Mouse (Mus musculus): ENCODE data around the gene Flrt1. TPM values are rescaled to one million over a fixed set of nuclear protein-coding genes. Genes with fewer than 3 reads are reported as not detected.

Gene Flrt1
- polyA plus RNA-seq, 1 experiment: 5.4 TPM

GRCm38 (mm10) chr19:7117653-7118307 is 12.3 kb upstream of the Flrt1 start:
- WGBS: 95% methylated on average over 8 of the region's 8 CpGs
- H3K4me1 ChIP-seq (ENCODE audit: control insufficient read depth, insufficient read depth, low read length): peaks cover 32% of the 10 kb centered on the region
- TF ChIP-seq CTCF (IDR thresholded peaks at IDR 0.05; ENCODE audit: borderline replicate concordance, insufficient read depth, low read depth, low read length) (no peak), POLR2A (IDR thresholded peaks at IDR 0.05; ENCODE audit: borderline replicate concordance, insufficient read depth, low read length) (no peak)
- no peak for DNase-seq
- H3K27ac ChIP-seq (ENCODE audit: insufficient read depth, low read length): no peak overlapping the region
- H3K4me3 ChIP-seq (replicated peaks; ENCODE audit: insufficient read depth, low read depth, low read length): no peak overlapping the region
- H3K27me3 ChIP-seq (ENCODE audit: control insufficient read depth, insufficient read depth, low read length): no peaks in the 10 kb centered on the region

GRCm38 (mm10) chr19:7117141-7117540 is 11.6 kb upstream of the Flrt1 start:
- no peak overlapping the region for H3K27ac ChIP-seq (ENCODE audit: insufficient read depth, low read length)
- DNase-seq: no peak
- H3K4me1 ChIP-seq (ENCODE audit: control insufficient read depth, insufficient read depth, low read length): peaks cover 27% of the 10 kb centered on the region
- no peak for TF ChIP-seq CTCF (IDR thresholded peaks at IDR 0.05; ENCODE audit: borderline replicate concordance, insufficient read depth, low read depth, low read length)
- TF ChIP-seq POLR2A (IDR thresholded peaks at IDR 0.05; ENCODE audit: borderline replicate concordance, insufficient read depth, low read length): no peak
- no peak overlapping the region for H3K4me3 ChIP-seq (replicated peaks; ENCODE audit: insufficient read depth, low read depth, low read length)
- 77% methylated on average over 4 of the region's 4 CpGs for WGBS
- H3K27me3 ChIP-seq (ENCODE audit: control insufficient read depth, insufficient read depth, low read length): no peaks in the 10 kb centered on the region

GRCm38 (mm10) chr19:7116038-7116731 is 10.7 kb upstream of the Flrt1 start:
- Histone ChIP-seq H3K27me3 (ENCODE audit: control insufficient read depth, insufficient read depth, low read length) (no peaks in the 10 kb centered on the region), H3K4me3 (replicated peaks; ENCODE audit: insufficient read depth, low read depth, low read length) (no peak overlapping the region), H3K4me1 (ENCODE audit: control insufficient read depth, insufficient read depth, low read length) (peaks cover 27% of the 10 kb centered on the region), H3K27ac (ENCODE audit: insufficient read depth, low read length) (no peak overlapping the region)
- DNase-seq: no peak
- WGBS: 89% methylated on average over 4 of the region's 4 CpGs
- no peak for TF ChIP-seq CTCF (IDR thresholded peaks at IDR 0.05; ENCODE audit: borderline replicate concordance, insufficient read depth, low read depth, low read length)
- TF ChIP-seq POLR2A (IDR thresholded peaks at IDR 0.05; ENCODE audit: borderline replicate concordance, insufficient read depth, low read length): no peak

- Histone ChIP-seq H3K27me3 (ENCODE audit: control insufficient read depth, insufficient read depth, low read length) (no peaks in the 10 kb centered on the region), H3K4me3 (replicated peaks; ENCODE audit: insufficient read depth, low read depth, low read length) (no peak overlapping the region), H3K4me1 (ENCODE audit: control insufficient read depth, insufficient read depth, low read length) (peaks cover 35% of the 10 kb centered on the region), H3K27ac (ENCODE audit: insufficient read depth, low read length) (no peak overlapping the region)
- DNase-seq: no peak
- 78% methylated on average over 14 of the region's 14 CpGs for WGBS
- TF ChIP-seq POLR2A (IDR thresholded peaks at IDR 0.05; ENCODE audit: borderline replicate concordance, insufficient read depth, low read length): no peak
- TF ChIP-seq CTCF (IDR thresholded peaks at IDR 0.05; ENCODE audit: borderline replicate concordance, insufficient read depth, low read depth, low read length): no peak
These were observed 8.0 kb upstream of the Flrt1 start for GRCm38 (mm10) chr19:7113574-7113973.

GRCm38 (mm10) chr19:7112628-7113027 is 7.1 kb upstream of the Flrt1 start:
- H3K27me3 ChIP-seq (ENCODE audit: control insufficient read depth, insufficient read depth, low read length): no peaks in the 10 kb centered on the region
- H3K4me3 ChIP-seq (replicated peaks; ENCODE audit: insufficient read depth, low read depth, low read length): no peak overlapping the region
- 92% methylated on average over 3 of the region's 3 CpGs for whole genome bisulfite sequencing
- DNase-seq: no peak
- peaks cover 44% of the 10 kb centered on the region for H3K4me1 ChIP-seq (ENCODE audit: control insufficient read depth, insufficient read depth, low read length)
- no peak for TF ChIP-seq POLR2A (IDR thresholded peaks at IDR 0.05; ENCODE audit: borderline replicate concordance, insufficient read depth, low read length)
- no peak for TF ChIP-seq CTCF (IDR thresholded peaks at IDR 0.05; ENCODE audit: borderline replicate concordance, insufficient read depth, low read depth, low read length)
- H3K27ac ChIP-seq (ENCODE audit: insufficient read depth, low read length): no peak overlapping the region

GRCm38 (mm10) chr19:7111710-7112109 is 6.2 kb upstream of the Flrt1 start:
- TF ChIP-seq CTCF (IDR thresholded peaks at IDR 0.05; ENCODE audit: borderline replicate concordance, insufficient read depth, low read depth, low read length) (no peak), POLR2A (IDR thresholded peaks at IDR 0.05; ENCODE audit: borderline replicate concordance, insufficient read depth, low read length) (no peak)
- Histone ChIP-seq H3K4me3 (replicated peaks; ENCODE audit: insufficient read depth, low read depth, low read length) (no peak overlapping the region), H3K4me1 (ENCODE audit: control insufficient read depth, insufficient read depth, low read length) (peaks cover 53% of the 10 kb centered on the region), H3K27me3 (ENCODE audit: control insufficient read depth, insufficient read depth, low read length) (no peaks in the 10 kb centered on the region), H3K27ac (ENCODE audit: insufficient read depth, low read length) (no peak overlapping the region)
- DNase-seq: no peak
- 77% methylated on average over 4 of the region's 4 CpGs for WGBS

- no peak overlapping the region for H3K4me3 ChIP-seq (replicated peaks; ENCODE audit: insufficient read depth, low read depth, low read length)
- TF ChIP-seq POLR2A (IDR thresholded peaks at IDR 0.05; ENCODE audit: borderline replicate concordance, insufficient read depth, low read length) (no peak), CTCF (IDR thresholded peaks at IDR 0.05; ENCODE audit: borderline replicate concordance, insufficient read depth, low read depth, low read length) (no peak)
- peaks cover 55% of the 10 kb centered on the region for H3K4me1 ChIP-seq (ENCODE audit: control insufficient read depth, insufficient read depth, low read length)
- no peak overlapping the region for H3K27ac ChIP-seq (ENCODE audit: insufficient read depth, low read length)
- WGBS: 49% methylated on average over 6 of the region's 6 CpGs
- DNase-seq: no peak
- no peaks in the 10 kb centered on the region for H3K27me3 ChIP-seq (ENCODE audit: control insufficient read depth, insufficient read depth, low read length)
These were observed 5.8 kb upstream of the Flrt1 start for GRCm38 (mm10) chr19:7111309-7111708.

- no peak for DNase-seq
- TF ChIP-seq POLR2A (IDR thresholded peaks at IDR 0.05; ENCODE audit: borderline replicate concordance, insufficient read depth, low read length): no peak
- no peak for TF ChIP-seq CTCF (IDR thresholded peaks at IDR 0.05; ENCODE audit: borderline replicate concordance, insufficient read depth, low read depth, low read length)
- H3K4me3 ChIP-seq (replicated peaks; ENCODE audit: insufficient read depth, low read depth, low read length): no peak overlapping the region
- WGBS: 28% methylated on average over 6 of the region's 6 CpGs
- H3K27ac ChIP-seq (ENCODE audit: insufficient read depth, low read length): no peak overlapping the region
- H3K4me1 ChIP-seq (ENCODE audit: control insufficient read depth, insufficient read depth, low read length): peaks cover 53% of the 10 kb centered on the region
- H3K27me3 ChIP-seq (ENCODE audit: control insufficient read depth, insufficient read depth, low read length): no peaks in the 10 kb centered on the region
These were observed 5.3 kb upstream of the Flrt1 start for GRCm38 (mm10) chr19:7110875-7111274.

All from cerebellum, adult 2 months (tissue).